Mouse (Mus musculus) left cerebral cortex, adult 9 months (tissue): ENCODE data around the gene Zfp316.

Experiments used
- DNase-seq, 2 experiments: peaks; one replicate each; pipeline ENCODE4 v3.0.0; 2022; ENCODE audit warnings: low spot score in 2 of 2

Zfp316 gene

DNA sequence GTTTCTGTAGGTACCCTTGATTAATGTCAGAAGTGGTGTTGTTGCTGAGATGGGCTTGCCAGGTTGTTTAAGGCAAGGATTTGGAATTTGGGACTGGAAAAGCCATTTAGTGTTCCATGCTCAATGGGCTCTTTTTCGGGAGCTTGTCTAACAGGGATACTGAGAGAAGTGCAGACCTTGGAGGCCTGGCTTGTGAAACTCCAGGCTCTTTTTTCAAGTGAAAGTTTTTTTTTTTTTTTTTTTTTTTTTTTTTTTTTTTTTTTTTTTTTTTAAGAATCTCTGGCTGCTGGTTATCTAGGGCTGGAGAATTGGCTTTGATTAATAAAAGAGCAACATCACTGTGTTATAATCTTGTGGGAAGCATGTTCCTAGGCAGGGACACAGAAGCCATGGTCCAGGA is 47.5 kb downstream of the Zfp316 start:
- DNase-seq: no peak

DNA sequence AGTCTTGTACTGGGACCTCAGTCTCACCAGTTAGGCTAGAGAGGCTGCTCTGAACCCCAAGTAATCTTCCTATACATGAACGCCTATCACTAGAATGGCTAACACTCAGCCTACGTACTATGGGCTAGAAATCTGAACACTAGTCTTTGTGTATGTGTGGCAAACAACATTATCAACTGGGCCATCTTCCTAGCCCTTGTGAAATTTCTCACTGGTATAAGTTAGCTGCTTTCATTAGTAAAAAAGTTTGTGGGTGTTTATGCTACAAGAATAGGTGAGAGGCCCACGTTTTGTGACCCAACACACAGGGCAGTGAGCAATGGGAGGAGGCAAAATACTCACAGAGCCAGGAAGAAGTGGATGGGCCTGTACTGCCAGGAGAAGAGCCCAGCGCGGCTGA is 48.8 kb downstream of the Zfp316 start:
- DNase-seq: no peak

DNA sequence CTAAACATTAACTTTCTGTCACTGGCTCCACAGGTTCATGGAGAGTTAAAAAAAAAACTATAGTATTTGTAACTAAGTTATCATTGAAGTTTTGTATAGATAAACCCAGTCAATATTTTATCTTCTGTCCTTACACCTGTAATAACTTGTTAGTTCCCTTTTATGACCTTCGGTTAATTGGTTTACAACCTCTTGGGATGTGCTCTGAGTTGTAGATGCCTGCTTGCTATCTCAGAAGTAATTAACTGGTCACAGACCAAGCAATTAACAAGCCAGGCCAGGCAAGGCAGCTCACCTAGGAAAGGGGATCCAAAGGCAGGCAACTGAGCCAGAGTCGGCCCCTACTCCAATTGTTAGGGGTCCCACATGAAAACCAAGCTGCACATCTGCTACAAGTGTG is 56.0 kb downstream of the Zfp316 start:
- no peak for DNase-seq

DNA sequence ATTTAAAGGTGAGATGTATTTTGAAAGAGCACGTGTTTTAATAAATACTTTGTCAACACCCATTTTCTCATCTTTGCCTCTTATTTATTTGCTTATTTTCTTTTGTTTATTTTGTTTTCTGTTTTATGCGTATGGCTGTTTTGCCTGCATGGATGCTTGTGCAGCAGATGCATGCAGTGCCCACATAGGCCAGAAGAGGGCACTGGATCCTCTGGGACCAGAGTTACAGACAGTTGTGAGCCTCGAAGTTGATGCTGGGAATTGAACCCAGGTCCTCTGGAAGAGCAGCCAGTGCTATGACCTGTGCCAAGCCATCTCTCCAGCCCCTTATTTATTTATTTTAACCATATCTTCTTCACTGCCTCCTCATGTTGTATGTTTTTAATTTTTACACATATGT is 64.8 kb downstream of the Zfp316 start:
- DNase-seq: no peak
